Mouse (Mus musculus): ENCODE measurements around the gene Dennd1a.

The Dennd1a gene

GRCm38 (mm10) chr2:37819526-37820152 is 467.6 kb downstream of the Dennd1a start:
- in situ Hi-C loops (cut with MboI; ENCODE audit: low pct_unique_long_range_greater_than_20kb in 1 of 2, low sequenced_read_pairs in 2 of 2, unreplicated experiment in 1 of 2), result loop anchor here in 1 of 2 experiments (10.0 kb wide), 2 partner anchors 125 to 555 kb away; no protein-coding TSS in a partner anchor

- in situ Hi-C loops (cut with MboI; ENCODE audit: low pct_unique_long_range_greater_than_20kb in 1 of 2, low sequenced_read_pairs in 2 of 2, unreplicated experiment in 1 of 2), result loop anchor here in 1 of 2 experiments (10.0 kb wide), 2 partner anchors 126 to 556 kb away; no protein-coding TSS in a partner anchor
These were observed 468.2 kb downstream of the Dennd1a start for GRCm38 (mm10) chr2:37818761-37819525.

GRCm38 (mm10) chr2:37815676-37816075 is 471.5 kb downstream of the Dennd1a start:
- in situ Hi-C loops (cut with MboI; ENCODE audit: low pct_unique_long_range_greater_than_20kb in 1 of 2, low sequenced_read_pairs in 2 of 2, unreplicated experiment in 1 of 2), result loop anchor here in 1 of 2 experiments (10.0 kb wide), 2 partner anchors 129 to 559 kb away; no protein-coding TSS in a partner anchor

GRCm38 (mm10) chr2:37814820-37815361 is 472.3 kb downstream of the Dennd1a start:
- in situ Hi-C loops (cut with MboI; ENCODE audit: low pct_unique_long_range_greater_than_20kb in 1 of 2, low sequenced_read_pairs in 2 of 2, unreplicated experiment in 1 of 2), result loop anchor here in 1 of 2 experiments (10.0 kb wide), 2 partner anchors 130 to 560 kb away; no protein-coding TSS in a partner anchor

GRCm38 (mm10) chr2:37812401-37812800 is 474.8 kb downstream of the Dennd1a start:
- in situ Hi-C loops (cut with MboI; ENCODE audit: low pct_unique_long_range_greater_than_20kb in 1 of 2, low sequenced_read_pairs in 2 of 2, unreplicated experiment in 1 of 2), result loop anchor here in 1 of 2 experiments (10.0 kb wide), 2 partner anchors 132 to 562 kb away; no protein-coding TSS in a partner anchor

- in situ Hi-C loops (cut with MboI; ENCODE audit: low pct_unique_long_range_greater_than_20kb in 1 of 2, low sequenced_read_pairs in 2 of 2, unreplicated experiment in 1 of 2), result loop anchor here in 1 of 2 experiments (10.0 kb wide), 2 partner anchors 133 to 563 kb away; no protein-coding TSS in a partner anchor
These were observed 475.5 kb downstream of the Dennd1a start for GRCm38 (mm10) chr2:37811682-37812081.

- in situ Hi-C loops (cut with MboI; ENCODE audit: low pct_unique_long_range_greater_than_20kb in 1 of 2, low sequenced_read_pairs in 2 of 2, unreplicated experiment in 1 of 2), result no loop called here
These were observed 484.5 kb downstream of the Dennd1a start for GRCm38 (mm10) chr2:37802610-37803212.

- in situ Hi-C loops (cut with MboI; ENCODE audit: low pct_unique_long_range_greater_than_20kb in 1 of 2, low sequenced_read_pairs in 2 of 2, unreplicated experiment in 1 of 2), result no loop called here
These were observed 485.5 kb downstream of the Dennd1a start for GRCm38 (mm10) chr2:37801687-37802086.

GRCm38 (mm10) chr2:37799137-37799536 is 488.1 kb downstream of the Dennd1a start:
- in situ Hi-C loops (cut with MboI; ENCODE audit: low pct_unique_long_range_greater_than_20kb in 1 of 2, low sequenced_read_pairs in 2 of 2, unreplicated experiment in 1 of 2), result no loop called here

GRCm38 (mm10) chr2:37797046-37797445 is 490.1 kb downstream of the Dennd1a start:
- in situ Hi-C loops (cut with MboI; ENCODE audit: low pct_unique_long_range_greater_than_20kb in 1 of 2, low sequenced_read_pairs in 2 of 2, unreplicated experiment in 1 of 2), result no loop called here

- in situ Hi-C loops (cut with MboI; ENCODE audit: low pct_unique_long_range_greater_than_20kb in 1 of 2, low sequenced_read_pairs in 2 of 2, unreplicated experiment in 1 of 2), result no loop called here
These were observed 491.2 kb downstream of the Dennd1a start for GRCm38 (mm10) chr2:37796021-37796420.

GRCm38 (mm10) chr2:37791340-37791739 is 495.9 kb downstream of the Dennd1a start:
- in situ Hi-C loops (cut with MboI; ENCODE audit: low pct_unique_long_range_greater_than_20kb in 1 of 2, low sequenced_read_pairs in 2 of 2, unreplicated experiment in 1 of 2), result no loop called here

GRCm38 (mm10) chr2:37790738-37791137 is 496.5 kb downstream of the Dennd1a start:
- in situ Hi-C loops (cut with MboI; ENCODE audit: low pct_unique_long_range_greater_than_20kb in 1 of 2, low sequenced_read_pairs in 2 of 2, unreplicated experiment in 1 of 2), result no loop called here

- in situ Hi-C loops (cut with MboI; ENCODE audit: low pct_unique_long_range_greater_than_20kb in 1 of 2, low sequenced_read_pairs in 2 of 2, unreplicated experiment in 1 of 2), result no loop called here
These were observed 497.2 kb downstream of the Dennd1a start for GRCm38 (mm10) chr2:37789995-37790394.

GRCm38 (mm10) chr2:37789029-37789428 is 498.2 kb downstream of the Dennd1a start:
- in situ Hi-C loops (cut with MboI; ENCODE audit: low pct_unique_long_range_greater_than_20kb in 1 of 2, low sequenced_read_pairs in 2 of 2, unreplicated experiment in 1 of 2), result no loop called here

GRCm38 (mm10) chr2:37788176-37788962 is 498.8 kb downstream of the Dennd1a start:
- in situ Hi-C loops (cut with MboI; ENCODE audit: low pct_unique_long_range_greater_than_20kb in 1 of 2, low sequenced_read_pairs in 2 of 2, unreplicated experiment in 1 of 2), result no loop called here

GRCm38 (mm10) chr2:37786461-37786860 is 500.7 kb downstream of the Dennd1a start:
- in situ Hi-C loops (cut with MboI; ENCODE audit: low pct_unique_long_range_greater_than_20kb in 1 of 2, low sequenced_read_pairs in 2 of 2, unreplicated experiment in 1 of 2), result no loop called here

GRCm38 (mm10) chr2:37784473-37784872 is 502.7 kb downstream of the Dennd1a start:
- in situ Hi-C loops (cut with MboI; ENCODE audit: low pct_unique_long_range_greater_than_20kb in 1 of 2, low sequenced_read_pairs in 2 of 2, unreplicated experiment in 1 of 2), result no loop called here

Measured in mouse embryonic stem cell (cell line).